Mouse (Mus musculus) heart, embryonic 16.5 days (tissue): ENCODE measurements at regions not wholly inside any gene's neighbourhood (a gene's known extent, or its start where the extent isn't known, plus 50 kb on each side); places are given as distances from the start of the nearest gene placed in this dataset.
A peak's percentile ranks its signal among the peaks of the same experiment; 100 is the strongest.

Source experiments
- ATAC-seq: fragments of 200-750 bp; cut with Nextera tagmentation; replicated peaks from 2 replicates; pipeline ENCODE4 v1.8.0; 2017; ENCODE audit warnings: moderate number of reproducible peaks; ENCODE audit not compliant: insufficient read depth, low FRiP score; ENCODE audit errors: extremely low read depth
- H3K27ac ChIP-seq: fragments of 300-500 bp; sonication (generic); 2 replicates; pipeline ENCODE4 v1.5.1; 2014; ENCODE audit warnings: mild to moderate bottlenecking, low read length, control low read depth, moderate library complexity
- H3K27me3 ChIP-seq: fragments of 300-500 bp; sonication (generic); 2 replicates; pipeline ENCODE4 v1.6.1; 2014; ENCODE audit warnings: low read length, mixed read lengths; ENCODE audit not compliant: control insufficient read depth, insufficient read depth
- H3K36me3 ChIP-seq: fragments of 300-500 bp; sonication (generic); 2 replicates; pipeline ENCODE4 v1.6.1; 2014; ENCODE audit not compliant: control insufficient read depth, insufficient read depth
- H3K4me1 ChIP-seq: fragments of 300-500 bp; sonication (generic); 2 replicates; pipeline ENCODE4 v1.6.1; 2014; ENCODE audit warnings: low read length, mixed read lengths; ENCODE audit not compliant: control insufficient read depth, insufficient read depth
- H3K4me2 ChIP-seq: fragments of 300-500 bp; sonication (generic); 2 replicates; pipeline ENCODE4 v1.6.1; 2014; ENCODE audit warnings: low read depth, mild to moderate bottlenecking, control low read depth, low read length
- H3K4me3 ChIP-seq: fragments of 300-500 bp; sonication (generic); 2 replicates; pipeline ENCODE4 v1.5.1; 2014; ENCODE audit warnings: mild to moderate bottlenecking, control low read depth, low read length
- H3K9ac ChIP-seq: fragments of 300-500 bp; sonication (generic); 2 replicates; pipeline ENCODE4 v1.6.1; 2014; ENCODE audit warnings: low read length, control low read depth
- H3K9me3 ChIP-seq: fragments of 300-500 bp; sonication (generic); replicated peaks from 2 replicates; pipeline ENCODE4 v1.6.1; 2016; ENCODE audit warnings: low read length; ENCODE audit not compliant: control insufficient read depth
- WGBS: fragments of 180-500 bp; shearing (Covaris S2); extraction: QIAGEN DNeasy Blood & Tissue Kit; methylation state at CpG from one replicate; pipeline ENCODE4 v1.1.7; 2014; 5-methylcytosine and 5-hydroxymethylcytosine counted together

DNA sequence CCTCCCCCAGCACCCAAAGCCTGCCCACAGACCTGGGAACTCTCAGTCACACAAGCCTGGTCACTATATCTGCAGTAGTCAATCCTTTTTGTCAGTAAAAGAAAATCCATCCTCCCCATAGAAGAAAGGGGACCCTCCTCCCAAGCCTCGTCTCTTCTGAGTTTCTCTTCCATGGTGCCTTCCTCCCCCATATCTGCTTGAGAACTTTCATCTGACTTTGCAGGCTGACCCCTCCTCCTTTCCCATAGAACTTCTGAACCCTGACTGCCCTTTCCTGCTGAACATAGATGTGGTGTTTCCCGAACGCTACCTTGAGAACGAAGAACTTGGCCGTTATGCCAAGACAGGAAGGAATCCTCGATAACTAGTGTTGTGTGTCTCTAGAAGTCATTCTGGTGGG lies 462.5 kb downstream of the Ate1 start:
- no peaks in the 10 kb centered on the region for H3K36me3 ChIP-seq
- H3K4me2 ChIP-seq = no peak overlapping the region
- no peak overlapping the region for H3K9ac ChIP-seq
- no peaks in the 10 kb centered on the region for H3K27me3 ChIP-seq
- H3K27ac ChIP-seq = no peak overlapping the region
- ATAC-seq = no peak
- WGBS = 68% methylated on average over 6 of the region's 6 CpGs
- H3K4me1 ChIP-seq = no peaks in the 10 kb centered on the region
- H3K9me3 ChIP-seq = no peaks in the 10 kb centered on the region
- H3K4me3 ChIP-seq = no peak overlapping the region

- no peaks in the 10 kb centered on the region for H3K36me3 ChIP-seq
- no peak overlapping the region for H3K4me3 ChIP-seq
- no peaks in the 10 kb centered on the region for H3K27me3 ChIP-seq
- no peaks in the 10 kb centered on the region for H3K4me1 ChIP-seq
- H3K9ac ChIP-seq = no peak overlapping the region
- WGBS = 81% methylated on average over 12 of the region's 12 CpGs
- no peak overlapping the region for H3K4me2 ChIP-seq
- no peak overlapping the region for H3K27ac ChIP-seq
- ATAC-seq = no peak
- H3K9me3 ChIP-seq = no peaks in the 10 kb centered on the region
Measured at GRCm38 (mm10) chr7:130058267-130058666, 461.9 kb downstream of the Ate1 start.

DNA sequence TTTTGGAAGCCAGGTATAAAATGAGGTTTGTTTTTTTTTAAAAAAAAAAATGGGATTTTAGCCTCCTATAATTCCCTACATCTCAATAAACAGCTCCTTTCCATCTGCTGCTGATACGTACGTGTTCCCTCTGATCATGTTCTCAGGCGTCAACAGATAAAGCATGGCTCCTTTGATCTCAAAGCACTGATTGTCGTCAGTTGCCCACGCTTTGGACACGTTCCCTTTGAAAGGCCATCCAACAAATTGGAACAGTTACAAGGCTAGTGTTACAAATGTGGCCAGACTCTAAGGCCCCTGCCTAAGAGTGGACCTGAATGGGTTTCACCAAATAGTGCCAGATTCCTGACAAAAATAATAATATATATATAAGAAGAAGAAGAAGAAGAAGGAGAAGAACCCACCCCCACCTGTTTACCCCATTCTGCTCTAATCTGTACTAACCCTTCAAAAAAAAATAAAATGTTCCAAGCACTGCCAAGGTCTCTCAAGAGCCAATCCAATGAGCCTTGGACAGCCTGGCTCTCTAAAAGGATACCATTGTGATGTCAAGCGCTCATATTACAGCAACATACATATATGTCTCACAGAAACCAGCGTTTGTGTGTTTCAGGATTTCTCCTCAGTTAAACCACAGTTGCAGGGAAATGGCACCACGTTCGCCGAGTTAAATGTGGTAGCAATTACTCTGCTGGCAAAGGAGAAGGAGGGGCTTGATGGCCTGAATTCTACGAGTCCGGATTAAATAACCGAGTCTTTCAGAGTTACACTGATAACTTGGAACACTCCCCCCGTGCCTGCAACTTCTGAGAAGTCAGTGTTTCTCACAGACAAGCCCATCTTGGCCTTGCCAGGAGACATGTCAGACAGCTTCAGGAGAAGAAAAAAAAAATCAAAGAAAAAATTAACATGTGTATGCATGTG lies 460.2 kb downstream of the Ate1 start:
- Histone ChIP-seq H3K9ac (no peak overlapping the region), H3K36me3 (no peaks in the 10 kb centered on the region), H3K4me2 (no peak overlapping the region), H3K27me3 (no peaks in the 10 kb centered on the region), H3K4me3 (no peak overlapping the region), H3K27ac (no peak overlapping the region), H3K4me1 (peaks cover 3% of the 10 kb centered on the region), H3K9me3 (no peaks in the 10 kb centered on the region)
- WGBS = 54% methylated on average over 15 of the region's 15 CpGs
- no peak for ATAC-seq

DNA sequence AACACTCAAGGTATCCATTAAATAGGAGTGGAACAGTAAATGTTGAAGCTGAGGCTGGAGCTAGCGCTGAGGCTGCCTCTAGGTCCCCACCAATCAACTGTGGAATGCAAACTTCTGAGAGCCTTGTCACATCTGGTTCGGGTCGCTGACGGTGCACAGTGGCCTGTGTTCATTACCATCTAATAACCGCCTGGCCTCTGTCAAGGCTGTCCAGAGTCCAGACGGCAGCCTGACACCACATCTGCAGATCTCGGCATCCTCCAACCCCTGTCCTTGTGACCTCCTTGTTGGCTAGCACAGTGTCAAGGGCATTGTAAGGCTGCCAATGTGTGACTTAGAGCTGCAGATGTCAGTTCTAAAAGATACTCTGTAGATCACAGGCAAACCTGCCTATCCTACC lies 455.7 kb downstream of the Ate1 start:
- WGBS = 32% methylated on average over 7 of the region's 7 CpGs
- H3K9ac ChIP-seq = no peak overlapping the region
- H3K36me3 ChIP-seq = no peaks in the 10 kb centered on the region
- peaks cover 3% of the 10 kb centered on the region for H3K4me1 ChIP-seq
- H3K4me3 ChIP-seq = no peak overlapping the region
- H3K27me3 ChIP-seq = no peaks in the 10 kb centered on the region
- H3K27ac ChIP-seq = no peak overlapping the region
- no peaks in the 10 kb centered on the region for H3K9me3 ChIP-seq
- ATAC-seq = no peak
- no peak overlapping the region for H3K4me2 ChIP-seq

DNA sequence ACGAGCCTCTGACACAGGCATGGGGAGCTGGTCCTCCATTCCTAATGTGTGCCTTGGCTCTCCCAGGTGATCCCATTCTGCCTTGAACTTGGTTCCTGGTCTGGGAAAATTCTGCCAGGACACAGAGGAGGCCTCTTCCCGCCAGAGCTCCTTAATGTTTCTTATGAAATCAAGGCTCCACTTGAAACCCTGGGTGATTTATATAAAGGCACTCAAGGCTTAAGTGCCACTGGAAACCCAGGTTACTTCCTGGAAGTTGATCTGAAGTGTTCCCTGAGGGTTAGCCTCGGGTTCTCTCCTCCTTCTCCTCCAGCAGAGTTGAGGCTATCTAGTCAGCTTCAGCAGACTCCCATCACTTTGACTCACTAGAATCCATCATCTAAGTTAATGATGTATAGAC lies 451.9 kb downstream of the Ate1 start:
- Histone ChIP-seq H3K27me3 (no peaks in the 10 kb centered on the region), H3K9ac (no peak overlapping the region), H3K9me3 (no peaks in the 10 kb centered on the region), H3K4me2 (no peak overlapping the region), H3K27ac (no peak overlapping the region), H3K36me3 (no peaks in the 10 kb centered on the region), H3K4me3 (no peak overlapping the region), H3K4me1 (peaks cover 4% of the 10 kb centered on the region)
- ATAC-seq = no peak
- 53% methylated on average over 3 of the region's 3 CpGs for WGBS

DNA sequence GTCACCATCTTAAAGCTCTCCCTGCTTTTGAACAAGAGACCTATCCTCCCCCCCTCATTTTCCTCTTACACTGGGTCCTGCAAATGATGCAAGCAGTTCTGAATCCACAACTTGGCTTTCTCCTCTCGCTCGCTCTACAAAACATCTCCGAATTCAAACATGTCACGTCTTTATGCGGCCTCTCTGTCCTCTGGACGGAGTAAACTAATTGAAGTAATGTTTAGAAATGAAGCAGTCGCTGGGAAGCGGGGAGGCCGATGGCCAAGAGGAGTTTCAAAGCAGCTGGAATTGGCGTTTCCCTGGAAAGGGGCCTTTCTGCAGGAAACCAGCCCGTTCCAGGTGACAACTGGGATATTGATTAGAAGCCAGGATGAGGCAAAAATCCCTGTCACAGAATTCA lies 446.8 kb downstream of the Ate1 start:
- Histone ChIP-seq H3K9ac (no peak overlapping the region), H3K9me3 (no peaks in the 10 kb centered on the region), H3K4me1 (peaks cover 6% of the 10 kb centered on the region; the same call in 1 of the 2 replicates), H3K4me3 (peak overlapping the region; percentile 43; the same call in 1 of the 2 replicates), H3K4me2 (peak overlapping the region; percentile 68), H3K27me3 (no peaks in the 10 kb centered on the region), H3K36me3 (no peaks in the 10 kb centered on the region), H3K27ac (no peak overlapping the region)
- WGBS = 61% methylated on average over 11 of the region's 11 CpGs
- no peak for ATAC-seq

GRCm38 (mm10) chr7:130073890-130074819 lies 446.0 kb downstream of the Ate1 start:
- Histone ChIP-seq H3K4me2 (peak overlapping the region; percentile 68), H3K4me3 (peak overlapping the region; percentile 43), H3K36me3 (no peaks in the 10 kb centered on the region), H3K27me3 (no peaks in the 10 kb centered on the region), H3K9me3 (no peaks in the 10 kb centered on the region), H3K4me1 (peaks cover 6% of the 10 kb centered on the region; the same call in 1 of the 2 replicates), H3K27ac (no peak overlapping the region), H3K9ac (peak overlapping the region; percentile 3; the same call in 1 of the 2 replicates)
- WGBS = 25% methylated on average over 27 of the region's 27 CpGs
- no peak; the same call in 1 of the 2 replicates for ATAC-seq

DNA sequence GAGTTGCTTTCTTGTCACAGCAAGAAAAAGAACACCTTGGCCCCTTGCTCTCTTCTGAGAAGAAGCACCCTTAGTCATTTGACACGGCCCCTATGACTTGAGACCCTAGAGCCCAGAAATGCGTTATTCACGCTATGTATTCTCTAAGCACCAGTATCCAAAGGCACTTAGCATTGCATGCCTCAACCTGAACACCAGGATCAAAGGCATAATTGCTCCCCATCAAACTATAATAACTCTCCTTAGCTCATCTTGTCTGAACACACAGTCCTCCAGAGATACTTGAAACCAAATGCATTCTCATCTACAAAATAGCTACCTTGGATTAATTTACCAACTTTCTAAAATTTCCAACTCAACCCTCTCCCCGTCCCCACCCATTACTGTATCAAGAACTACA lies 437.5 kb downstream of the Ate1 start:
- no peaks in the 10 kb centered on the region for H3K27me3 ChIP-seq
- whole genome bisulfite sequencing = 89% methylated on average over 4 of the region's 4 CpGs
- no peak for ATAC-seq
- H3K9me3 ChIP-seq = no peaks in the 10 kb centered on the region
- H3K9ac ChIP-seq = no peak overlapping the region
- no peak overlapping the region for H3K4me2 ChIP-seq
- no peak overlapping the region for H3K4me3 ChIP-seq
- no peak overlapping the region for H3K27ac ChIP-seq
- no peaks in the 10 kb centered on the region for H3K36me3 ChIP-seq
- H3K4me1 ChIP-seq = no peaks in the 10 kb centered on the region

DNA sequence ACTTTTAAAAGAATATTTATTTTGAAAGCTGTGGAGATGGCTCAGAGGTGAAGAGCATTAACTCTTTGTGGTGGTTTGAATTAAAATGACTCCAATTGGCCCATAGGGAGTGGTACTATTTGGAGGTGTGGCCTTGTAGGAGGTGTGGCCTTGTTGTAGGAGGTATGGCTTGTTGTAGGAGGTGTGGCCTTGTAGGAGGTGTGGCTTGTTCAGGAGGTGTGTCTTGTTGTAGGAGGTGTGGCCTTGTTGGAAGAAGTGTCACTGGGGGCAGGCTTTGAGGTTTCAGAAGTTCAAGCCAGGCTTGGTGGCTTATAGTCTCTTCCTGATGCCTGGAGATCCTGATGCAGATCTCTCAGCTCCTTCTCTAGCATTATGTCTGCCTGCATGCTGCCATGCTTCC lies 434.5 kb downstream of the Ate1 start:
- no peak for ATAC-seq
- Histone ChIP-seq H3K9ac (no peak overlapping the region), H3K4me3 (no peak overlapping the region), H3K27me3 (no peaks in the 10 kb centered on the region), H3K36me3 (no peaks in the 10 kb centered on the region), H3K4me1 (no peaks in the 10 kb centered on the region), H3K4me2 (no peak overlapping the region), H3K27ac (no peak overlapping the region), H3K9me3 (no peaks in the 10 kb centered on the region)
